Mouse (Mus musculus) lung, adult 2 months (tissue): ENCODE results near the gene Nadk.

Source experiments
- CTCF ChIP-seq: fragments of 200-500 bp; IDR thresholded peaks from 2 replicates; pipeline ENCODE4 v1.5.1; 2011; ENCODE audit warnings: mild to moderate bottlenecking, low read length, control low read depth; ENCODE audit not compliant: insufficient read depth
- POLR2A ChIP-seq: fragments of 200-500 bp; IDR thresholded peaks from 2 replicates; pipeline ENCODE4 v1.6.1; 2011; ENCODE audit warnings: low read depth, mild to moderate bottlenecking, control low read depth, low read length, borderline replicate concordance; ENCODE audit errors: extremely low read depth

DNA sequence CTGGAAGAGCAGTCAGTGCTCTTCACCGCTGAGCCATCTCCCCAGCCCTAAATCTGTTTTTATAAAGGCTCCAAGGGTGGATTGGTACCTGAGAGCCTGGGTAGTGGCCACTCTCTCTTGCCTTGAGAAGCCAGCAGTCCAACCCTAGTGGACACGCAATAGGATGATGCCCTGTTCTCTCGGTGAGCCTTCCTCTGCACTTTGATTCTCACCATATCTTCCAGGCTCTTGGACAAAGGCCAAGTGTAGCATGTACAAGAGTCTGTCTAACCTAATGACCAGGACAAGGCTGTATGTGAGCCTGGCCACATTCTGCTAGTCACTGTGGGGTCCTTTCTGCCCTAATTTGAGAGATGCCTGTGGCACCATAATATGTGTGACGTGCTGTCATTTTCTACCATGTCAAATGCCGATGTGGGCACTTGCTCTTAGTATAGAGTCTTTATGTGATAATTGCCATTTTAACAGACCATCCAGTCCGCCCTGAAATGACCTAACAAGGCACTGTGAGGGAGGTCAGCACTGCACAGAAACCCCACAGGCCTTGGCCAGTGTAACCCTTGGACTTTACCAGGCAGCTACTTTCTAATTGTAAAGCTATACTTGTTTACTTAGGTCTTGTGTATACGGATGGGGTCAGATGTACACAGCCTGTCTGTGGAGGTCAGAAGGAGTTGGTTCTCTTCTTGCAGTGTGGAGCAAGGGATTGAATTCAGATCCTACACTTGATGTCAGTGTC is 6.6 kb downstream of the Nadk start:
- TF ChIP-seq POLR2A (no peak), CTCF (no peak)
